Mouse (Mus musculus) thymus, postnatal 36 days (tissue): Measurements from ENCODE around the gene Eif4g3.
"Not testable (repeated sequence)": the region's sequence is repeated elsewhere in the genome, so short reads cannot be mapped to it uniquely, and the experiment has no call there.

Experiments
- DNase-seq, 2 experiments: peaks; one replicate each; pipeline ENCODE4 v3.0.0; 2022; ENCODE audit warnings: mixed read lengths in 2 of 2

The Eif4g3 gene

GRCm38 (mm10) chr4:138023403-138024100 lies 30.7 kb downstream of the Eif4g3 start:
- no peak for DNase-seq

DNA sequence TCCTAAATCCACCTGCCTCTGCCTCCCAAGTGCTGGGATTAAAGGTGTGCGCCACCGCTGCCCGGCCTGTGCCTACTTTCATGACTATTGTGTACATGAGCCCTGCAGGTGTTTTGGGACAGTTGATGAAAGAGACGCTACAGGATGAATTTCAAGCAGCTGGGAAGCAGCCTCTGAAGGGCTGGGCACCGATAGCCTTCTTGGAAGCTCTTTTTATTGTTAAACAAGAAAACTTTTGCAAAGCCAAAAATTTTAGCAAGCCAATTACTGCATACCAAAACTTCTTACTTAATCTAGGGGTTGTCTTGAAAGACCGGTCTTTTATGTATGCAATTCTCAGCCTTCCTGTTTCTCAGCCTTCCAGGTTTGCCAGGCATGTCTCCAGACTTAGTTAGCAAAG lies 36.3 kb downstream of the Eif4g3 start:
- DNase-seq, result no peak

DNA sequence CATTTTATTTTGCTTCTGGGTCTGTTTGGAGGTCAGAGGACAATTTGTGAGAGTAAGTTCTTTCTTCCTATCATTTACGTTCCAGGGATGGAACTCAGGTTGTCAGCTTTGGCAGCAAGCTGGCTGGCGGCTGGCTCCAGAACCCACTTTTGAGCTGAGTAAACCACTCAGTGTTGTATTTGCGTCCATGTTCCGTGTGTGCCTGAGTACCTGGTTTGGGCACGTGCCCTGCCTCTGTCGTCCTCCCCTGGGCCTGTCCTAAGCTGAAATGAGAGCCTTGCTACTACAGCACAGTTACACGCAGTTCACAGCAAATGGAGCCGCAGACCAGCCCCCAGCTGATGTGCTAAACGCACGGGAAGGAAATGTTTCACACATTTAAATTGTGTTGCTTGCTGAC lies 39.0 kb downstream of the Eif4g3 start:
- DNase-seq, result no peak

DNA sequence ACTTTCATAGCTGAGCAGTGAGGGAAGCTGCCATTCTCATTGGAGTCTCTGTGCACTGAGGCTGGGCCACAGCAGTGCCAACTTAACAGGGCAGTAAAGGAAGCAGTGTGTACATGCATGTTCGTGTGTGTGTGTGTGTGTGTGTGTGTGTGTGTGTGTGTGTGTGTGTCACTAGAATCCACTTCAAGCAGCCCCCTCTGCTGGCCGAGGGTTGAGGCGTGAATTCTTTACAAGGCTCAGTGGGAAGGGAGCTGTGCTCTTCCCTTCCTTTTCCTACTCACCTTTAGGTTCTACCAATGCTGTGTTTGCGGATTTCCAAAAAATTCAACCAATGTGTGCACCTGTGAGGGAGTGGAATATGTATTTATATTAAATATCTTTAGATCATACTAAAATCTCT lies 41.0 kb downstream of the Eif4g3 start:
- DNase-seq, result no peak

GRCm38 (mm10) chr4:138035435-138036120 lies 42.8 kb downstream of the Eif4g3 start:
- DNase-seq, result no peak

DNA sequence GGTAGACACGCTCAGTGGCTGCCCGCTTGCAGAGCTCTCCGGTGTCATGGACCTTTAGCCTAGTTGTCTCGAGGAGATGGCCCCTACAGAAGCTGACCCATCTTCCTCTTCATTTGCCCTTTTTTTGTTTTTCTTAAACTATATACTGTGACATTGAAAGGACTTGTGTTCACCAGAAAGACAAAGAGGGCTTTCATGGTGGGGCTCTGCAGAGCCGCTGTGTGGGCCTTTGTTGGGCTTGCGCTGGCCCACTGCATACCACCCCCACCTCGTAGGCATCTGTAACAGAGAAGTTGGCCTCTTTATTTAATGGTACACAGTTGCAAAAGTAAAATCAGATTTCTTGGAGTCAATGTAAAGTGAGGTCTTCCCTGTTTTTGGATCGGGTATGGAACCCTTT lies 44.3 kb downstream of the Eif4g3 start:
- DNase-seq, result no peak

GRCm38 (mm10) chr4:138037896-138038295 lies 45.1 kb downstream of the Eif4g3 start:
- no peak for DNase-seq

- no peak for DNase-seq
Observed at GRCm38 (mm10) chr4:138038365-138039274, 45.8 kb downstream of the Eif4g3 start.

DNA sequence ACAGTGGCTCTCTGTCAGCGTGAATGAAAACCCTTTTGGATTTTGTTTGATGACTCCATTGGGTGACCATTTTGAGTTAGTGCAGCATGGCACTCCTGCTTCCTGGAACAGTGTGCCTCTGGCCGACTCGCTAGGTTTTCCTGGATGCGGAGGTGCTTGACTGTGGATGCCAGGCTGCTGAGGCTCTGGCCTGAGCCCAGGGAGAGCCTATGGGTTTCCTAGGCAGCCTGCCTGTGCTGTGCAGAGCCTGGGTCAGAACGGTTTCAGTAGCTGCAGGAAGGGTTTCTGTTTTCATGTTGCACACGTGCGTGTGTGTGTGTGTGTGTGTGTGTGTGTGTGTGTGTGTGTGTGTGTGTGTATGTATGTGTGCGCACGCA lies 46.4 kb downstream of the Eif4g3 start:
- no peak for DNase-seq

GRCm38 (mm10) chr4:138040589-138040988 lies 47.8 kb downstream of the Eif4g3 start:
- DNase-seq, result no peak

GRCm38 (mm10) chr4:138041566-138042256 lies 48.9 kb downstream of the Eif4g3 start:
- no peak for DNase-seq

DNA sequence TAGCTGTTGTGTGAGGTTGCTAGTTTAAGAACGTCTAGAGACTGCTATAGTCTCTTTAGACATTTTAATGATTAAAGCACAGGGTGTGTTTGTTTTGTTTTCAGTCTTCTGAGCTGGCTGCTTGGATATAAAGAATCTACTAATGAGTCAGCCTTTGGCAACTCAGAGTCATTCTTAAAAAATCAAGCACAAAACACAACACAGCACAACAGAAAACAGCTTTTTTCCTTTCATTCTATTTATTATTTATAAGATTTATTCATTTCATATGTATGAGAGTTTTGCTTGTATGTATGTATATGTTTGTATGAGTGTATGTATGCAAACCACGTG lies 49.4 kb downstream of the Eif4g3 start:
- no peak for DNase-seq

DNA sequence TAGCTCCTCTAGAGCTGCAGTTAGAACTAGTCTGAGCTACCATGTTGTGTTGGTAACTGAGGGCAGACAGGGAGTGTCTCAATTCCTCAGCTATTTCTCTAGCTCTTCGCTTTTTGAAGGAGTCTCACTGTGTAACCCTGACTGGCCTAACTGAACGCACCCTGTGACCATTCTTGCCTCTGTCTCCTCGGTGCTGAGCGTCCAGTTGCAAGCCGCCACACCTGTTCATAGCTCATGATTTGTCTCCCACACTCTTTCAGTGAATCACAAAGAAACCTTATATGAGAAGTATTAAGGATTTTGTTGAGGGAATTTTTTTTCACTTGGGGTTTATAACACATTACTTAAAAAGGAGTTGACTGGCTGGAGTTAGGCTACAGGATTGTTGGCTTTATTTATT lies 49.8 kb downstream of the Eif4g3 start:
- DNase-seq, result no peak

- DNase-seq, result no peak
Observed at GRCm38 (mm10) chr4:138044841-138045500, 52.1 kb downstream of the Eif4g3 start.

- DNase-seq, result peak; percentile 16
Observed at GRCm38 (mm10) chr4:138045809-138046208, 53.0 kb downstream of the Eif4g3 start.

DNA sequence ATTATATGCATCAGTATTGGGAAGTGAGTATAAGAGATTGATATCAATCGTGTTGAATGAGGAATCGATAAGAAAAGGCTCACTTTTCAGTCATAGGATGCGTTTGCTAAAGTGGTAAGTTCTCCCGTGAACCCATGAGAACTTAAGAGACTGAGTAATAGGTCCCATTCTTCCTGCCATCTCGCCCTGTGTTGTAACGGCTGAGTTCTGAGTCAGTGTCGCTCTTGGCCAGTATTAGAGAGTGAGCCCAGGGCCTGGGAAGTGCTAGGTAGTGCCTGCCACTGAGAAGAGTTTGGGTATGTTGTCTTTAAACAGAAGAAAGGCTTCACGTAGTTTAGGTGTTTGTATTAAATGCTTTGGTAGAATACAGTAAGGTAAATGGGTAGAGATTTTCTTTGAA lies 53.5 kb downstream of the Eif4g3 start:
- no peak for DNase-seq

DNA sequence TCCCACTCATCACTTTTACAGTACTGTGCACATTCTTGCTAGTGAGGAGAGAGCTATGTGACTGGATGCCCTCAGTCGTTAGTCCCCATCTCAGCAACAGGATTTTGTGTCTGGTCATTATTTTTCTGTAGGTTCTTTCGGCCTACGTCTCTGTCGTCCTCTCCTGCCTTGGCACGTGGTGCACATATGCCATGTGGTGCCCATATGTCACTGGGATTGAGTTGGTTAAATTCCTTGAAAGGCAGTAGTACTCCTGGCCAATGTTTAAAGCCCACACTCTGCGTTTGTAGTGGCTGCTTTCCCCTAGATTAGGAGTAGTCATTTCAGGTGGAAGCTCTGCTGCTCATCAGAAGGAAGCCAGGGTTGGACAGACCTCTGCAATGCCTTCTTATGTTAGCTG lies 56.7 kb downstream of the Eif4g3 start:
- no peak for DNase-seq

DNA sequence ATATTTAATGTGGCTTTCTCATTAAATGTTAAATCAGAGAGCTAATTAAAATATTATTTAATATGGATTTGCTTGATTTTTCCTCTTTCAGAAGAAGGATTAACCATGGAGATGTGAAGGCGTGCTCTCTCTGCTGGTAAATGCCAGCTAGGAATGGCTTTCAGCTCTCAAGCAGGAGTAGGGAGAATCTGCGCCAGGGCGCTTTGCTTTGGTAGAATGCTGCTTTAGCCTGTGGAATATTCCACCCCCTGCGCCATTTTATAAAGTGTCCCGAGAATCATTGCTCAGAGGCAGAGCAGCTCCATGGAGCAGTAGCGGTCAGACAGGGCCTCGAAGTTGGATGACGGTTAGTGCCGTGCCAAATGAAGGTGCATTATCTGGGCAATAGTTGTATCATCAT lies 58.7 kb downstream of the Eif4g3 start:
- DNase-seq, result no peak

DNA sequence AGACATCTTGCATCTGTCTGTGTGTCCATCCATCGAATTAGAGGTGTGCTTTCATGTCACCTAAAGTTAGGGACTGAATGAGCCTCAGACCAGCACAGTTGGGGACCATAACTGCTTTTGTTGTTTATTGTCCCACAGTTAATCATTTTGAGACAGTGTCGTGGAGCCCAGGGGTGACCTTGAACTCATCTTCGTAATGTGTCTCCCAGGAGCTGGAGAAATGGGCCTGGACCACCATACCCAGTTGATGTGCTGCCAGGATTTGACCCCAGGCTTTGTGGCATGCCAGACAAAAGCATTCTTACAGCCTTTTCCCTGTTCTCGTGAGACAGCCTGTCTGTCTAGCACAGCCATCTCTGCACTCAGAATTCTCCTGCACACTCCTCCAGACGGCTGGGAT lies 63.8 kb downstream of the Eif4g3 start:
- DNase-seq, result no peak

- DNase-seq, result not testable (repeated sequence)
Observed at GRCm38 (mm10) chr4:138057196-138057754, 64.5 kb downstream of the Eif4g3 start.

DNA sequence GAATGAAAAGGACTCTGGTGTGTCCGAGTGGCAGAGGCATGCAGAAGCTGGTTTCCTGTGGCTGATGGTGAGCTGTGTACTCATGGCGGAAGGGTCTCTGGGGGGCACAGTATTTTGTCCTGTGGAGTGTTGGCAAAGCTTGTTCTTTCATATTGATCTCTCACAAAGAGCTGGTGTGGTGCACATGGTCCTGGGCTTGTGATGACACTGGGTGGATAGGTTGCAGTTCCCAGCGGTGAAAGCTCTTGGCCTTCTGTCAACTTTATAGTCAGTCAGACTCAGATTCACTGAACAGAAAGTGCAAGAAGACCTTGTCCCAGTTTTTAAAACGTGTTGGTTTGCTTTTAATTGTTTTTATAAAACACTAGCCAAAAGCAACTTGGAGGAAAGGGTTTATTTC lies 68.3 kb downstream of the Eif4g3 start:
- DNase-seq, result no peak
